Mouse (Mus musculus): ENCODE results near the gene Pde6d.
A peak's percentile ranks its signal among the peaks of the same experiment; 100 is the strongest.

The Pde6d gene

GRCm38 (mm10) chr1:86582451-86583096 lies at the start of gene Pde6d, which contains the start of gene Cops7b:
Gene Pde6d, minus strand, starts transcription at chr1:86582629.
Gene Cops7b, plus strand, starts transcription at chr1:86582904.
- DNase-seq (ENCODE audit: low read depth in 2 of 2, low spot score in 2 of 2) = peak; percentile 79 to 88

GRCm38 (mm10) chr1:86630527-86630926 lies 48.1 kb upstream of the Pde6d start:
- no peak for DNase-seq (ENCODE audit: low read depth in 2 of 2, low spot score in 2 of 2)

- DNase-seq (ENCODE audit: low read depth in 2 of 2, low spot score in 2 of 2) = no peak
Observed at GRCm38 (mm10) chr1:86629936-86630335, 47.5 kb upstream of the Pde6d start.

- DNase-seq (ENCODE audit: low read depth in 2 of 2, low spot score in 2 of 2) = no peak
Observed at GRCm38 (mm10) chr1:86628270-86628669, 45.8 kb upstream of the Pde6d start.

GRCm38 (mm10) chr1:86623001-86624000 lies 40.9 kb upstream of the Pde6d start:
- DNase-seq (ENCODE audit: low read depth in 2 of 2, low spot score in 2 of 2) = no peak

- no peak for DNase-seq (ENCODE audit: low read depth in 2 of 2, low spot score in 2 of 2)
Observed at GRCm38 (mm10) chr1:86622296-86622695, 39.9 kb upstream of the Pde6d start.

- DNase-seq (ENCODE audit: low read depth in 2 of 2, low spot score in 2 of 2) = peak; percentile 20 to 33
Observed at GRCm38 (mm10) chr1:86618454-86619125, 36.2 kb upstream of the Pde6d start.

GRCm38 (mm10) chr1:86614269-86614668 lies 31.8 kb upstream of the Pde6d start:
- DNase-seq (ENCODE audit: low read depth in 2 of 2, low spot score in 2 of 2) = peak in 1 of 2 experiments; percentile 6

GRCm38 (mm10) chr1:86612081-86612480 lies 29.7 kb upstream of the Pde6d start:
- DNase-seq (ENCODE audit: low read depth in 2 of 2, low spot score in 2 of 2) = no peak

GRCm38 (mm10) chr1:86610954-86611353 lies 28.5 kb upstream of the Pde6d start:
- no peak for DNase-seq (ENCODE audit: low read depth in 2 of 2, low spot score in 2 of 2)

GRCm38 (mm10) chr1:86600117-86600516 lies 17.7 kb upstream of the Pde6d start:
- no peak for DNase-seq (ENCODE audit: low read depth in 2 of 2, low spot score in 2 of 2)

GRCm38 (mm10) chr1:86598516-86598915 lies 16.1 kb upstream of the Pde6d start:
- no peak for DNase-seq (ENCODE audit: low read depth in 2 of 2, low spot score in 2 of 2)

- no peak for DNase-seq (ENCODE audit: low read depth in 2 of 2, low spot score in 2 of 2)
Observed at GRCm38 (mm10) chr1:86596512-86596911, 14.1 kb upstream of the Pde6d start.

- DNase-seq (ENCODE audit: low read depth in 2 of 2, low spot score in 2 of 2) = no peak
Observed at GRCm38 (mm10) chr1:86595315-86595714, 12.9 kb upstream of the Pde6d start.

- no peak for DNase-seq (ENCODE audit: low read depth in 2 of 2, low spot score in 2 of 2)
Observed at GRCm38 (mm10) chr1:86594539-86594938, 12.1 kb upstream of the Pde6d start.

- DNase-seq (ENCODE audit: low read depth in 2 of 2, low spot score in 2 of 2) = peak; percentile 66 to 71
Observed at GRCm38 (mm10) chr1:86586992-86587391, 4.6 kb upstream of the Pde6d start.

- DNase-seq (ENCODE audit: low read depth in 2 of 2, low spot score in 2 of 2) = no peak
Observed at GRCm38 (mm10) chr1:86583709-86584108, 1.3 kb upstream of the Pde6d start.

GRCm38 (mm10) chr1:86581692-86582450 lies 558 bp downstream of the Pde6d start:
- DNase-seq (ENCODE audit: low read depth in 2 of 2, low spot score in 2 of 2) = peak in 1 of 2 experiments; percentile 0

GRCm38 (mm10) chr1:86580426-86580825 lies 2.0 kb downstream of the Pde6d start:
- DNase-seq (ENCODE audit: low read depth in 2 of 2, low spot score in 2 of 2) = no peak

GRCm38 (mm10) chr1:86571941-86572340 lies 10.5 kb downstream of the Pde6d start:
- DNase-seq (ENCODE audit: low read depth in 2 of 2, low spot score in 2 of 2) = no peak

- DNase-seq (ENCODE audit: low read depth in 2 of 2, low spot score in 2 of 2) = no peak
Observed at GRCm38 (mm10) chr1:86571381-86571780, 11.0 kb downstream of the Pde6d start.

Data from CD8-positive naive resting alpha-beta T cell, adult 2 months (primary cell).